Mouse (Mus musculus) hindbrain, embryonic 16.5 days (tissue): ENCODE results near the gene Whamm. TPM values are rescaled to one million over a fixed set of nuclear protein-coding genes. Genes with fewer than 3 reads are reported as not detected.

Experiments used
- ATAC-seq: fragments of 200-750 bp; cut with Nextera tagmentation; 2 replicates; pipeline ENCODE4 v1.8.0; 2017; ENCODE audit warnings: moderate TSS enrichment, moderate library complexity
- H3K27ac ChIP-seq: fragments of 300-500 bp; sonication (generic); 2 replicates; pipeline ENCODE4 v1.5.1; 2014; ENCODE audit warnings: low read depth, mild to moderate bottlenecking, control low read depth, low read length, moderate library complexity
- H3K27me3 ChIP-seq: fragments of 300-500 bp; sonication (generic); replicated peaks from 2 replicates; pipeline ENCODE4 v1.6.1; 2014; ENCODE audit warnings: low read length; ENCODE audit not compliant: control insufficient read depth, insufficient read depth
- H3K36me3 ChIP-seq: fragments of 300-500 bp; sonication (generic); 2 replicates; pipeline ENCODE4 v1.6.1; 2014; ENCODE audit warnings: mild to moderate bottlenecking, low read length, moderate library complexity, mixed read lengths; ENCODE audit not compliant: control insufficient read depth, insufficient read depth
- H3K4me1 ChIP-seq: fragments of 300-500 bp; sonication (generic); 2 replicates; pipeline ENCODE4 v1.6.1; 2014; ENCODE audit warnings: low read depth, low read length; ENCODE audit not compliant: control insufficient read depth, insufficient read depth
- H3K4me2 ChIP-seq: fragments of 300-500 bp; sonication (generic); 2 replicates; pipeline ENCODE4 v1.6.1; 2014; ENCODE audit warnings: mild to moderate bottlenecking, low read length, control low read depth, moderate library complexity
- H3K4me3 ChIP-seq: fragments of 300-500 bp; sonication (generic); 2 replicates; pipeline ENCODE4 v1.5.1; 2014; ENCODE audit warnings: mild to moderate bottlenecking, low read length, control low read depth, moderate library complexity
- H3K9ac ChIP-seq: fragments of 300-500 bp; sonication (generic); 2 replicates; pipeline ENCODE4 v1.6.1; 2014; ENCODE audit warnings: low read depth, mild to moderate bottlenecking, control low read depth, low read length, moderate library complexity
- H3K9me3 ChIP-seq: fragments of 300-500 bp; sonication (generic); 2 replicates; pipeline ENCODE4 v1.6.1; 2014; ENCODE audit warnings: mild to moderate bottlenecking, low read length, moderate library complexity; ENCODE audit not compliant: control insufficient read depth
- WGBS: fragments of 180-500 bp; shearing (Covaris S2); extraction: QIAGEN DNeasy Blood & Tissue Kit; methylation state at CpG from one replicate; pipeline ENCODE4 v1.1.7; 2014; 5-methylcytosine and 5-hydroxymethylcytosine counted together
- polyA plus RNA-seq: library from polyadenylated mRNA; unstranded; fragments of >200 nt; fragmentation: Nextera tagmentation; extraction: Ambion mirVana; gene quantifications from 2 replicates; pipeline ENCODE4 v1.2.1, GENCODE M21; 2015

Whamm gene
- polyA plus RNA-seq, 1 experiment from 2014 or later = 2.0 TPM

- 63% methylated on average over 8 of the region's 8 CpGs for WGBS
- H3K4me2 ChIP-seq = no peak overlapping the region
- no peaks in the 10 kb centered on the region for H3K36me3 ChIP-seq
- ATAC-seq = no peak
- H3K9ac ChIP-seq = no peak overlapping the region
- no peaks in the 10 kb centered on the region for H3K4me1 ChIP-seq
- no peak overlapping the region for H3K4me3 ChIP-seq
- H3K27ac ChIP-seq = no peak overlapping the region
- H3K9me3 ChIP-seq = no peaks in the 10 kb centered on the region
- no peaks in the 10 kb centered on the region for H3K27me3 ChIP-seq
Measured at GRCm38 (mm10) chr7:81560101-81561049, 10.7 kb upstream of the Whamm start.

- H3K9ac ChIP-seq = no peak overlapping the region
- no peaks in the 10 kb centered on the region for H3K4me1 ChIP-seq
- H3K36me3 ChIP-seq = no peaks in the 10 kb centered on the region
- H3K4me3 ChIP-seq = no peak overlapping the region
- ATAC-seq = no peak
- H3K9me3 ChIP-seq = no peaks in the 10 kb centered on the region
- no peaks in the 10 kb centered on the region for H3K27me3 ChIP-seq
- H3K4me2 ChIP-seq = no peak overlapping the region
- WGBS = 78% methylated on average over 5 of the region's 5 CpGs
- no peak overlapping the region for H3K27ac ChIP-seq
Measured at GRCm38 (mm10) chr7:81561211-81561610, 9.9 kb upstream of the Whamm start.

- Histone ChIP-seq H3K27ac (no peak overlapping the region), H3K36me3 (no peaks in the 10 kb centered on the region), H3K9me3 (no peaks in the 10 kb centered on the region), H3K27me3 (no peaks in the 10 kb centered on the region), H3K4me1 (no peaks in the 10 kb centered on the region), H3K4me3 (no peak overlapping the region), H3K9ac (no peak overlapping the region), H3K4me2 (no peak overlapping the region)
- WGBS = 87% methylated on average over 4 of the region's 4 CpGs
- no peak for ATAC-seq
Measured at GRCm38 (mm10) chr7:81563506-81564015, 7.5 kb upstream of the Whamm start.

GRCm38 (mm10) chr7:81564766-81565165, 6.3 kb upstream of the Whamm start:
- WGBS = 77% methylated on average over 7 of the region's 7 CpGs
- no peak overlapping the region for H3K4me3 ChIP-seq
- H3K36me3 ChIP-seq = no peaks in the 10 kb centered on the region
- no peak overlapping the region for H3K9ac ChIP-seq
- no peaks in the 10 kb centered on the region for H3K27me3 ChIP-seq
- no peak overlapping the region for H3K27ac ChIP-seq
- no peak overlapping the region for H3K4me2 ChIP-seq
- ATAC-seq = no peak
- no peaks in the 10 kb centered on the region for H3K4me1 ChIP-seq
- H3K9me3 ChIP-seq = no peaks in the 10 kb centered on the region

- no peak for ATAC-seq
- no peaks in the 10 kb centered on the region for H3K9me3 ChIP-seq
- no peaks in the 10 kb centered on the region for H3K4me1 ChIP-seq
- H3K9ac ChIP-seq = no peak overlapping the region
- no peak overlapping the region for H3K4me2 ChIP-seq
- 44% methylated on average over 7 of the region's 7 CpGs for WGBS
- no peaks in the 10 kb centered on the region for H3K27me3 ChIP-seq
- no peak overlapping the region for H3K27ac ChIP-seq
- H3K36me3 ChIP-seq = no peaks in the 10 kb centered on the region
- H3K4me3 ChIP-seq = no peak overlapping the region
Measured at GRCm38 (mm10) chr7:81565381-81566055, 5.5 kb upstream of the Whamm start.

GRCm38 (mm10) chr7:81566332-81566731, 4.7 kb upstream of the Whamm start:
- Histone ChIP-seq H3K36me3 (no peaks in the 10 kb centered on the region), H3K27me3 (no peaks in the 10 kb centered on the region), H3K9ac (no peak overlapping the region), H3K27ac (no peak overlapping the region), H3K9me3 (no peaks in the 10 kb centered on the region), H3K4me2 (no peak overlapping the region), H3K4me3 (no peak overlapping the region), H3K4me1 (0 out of 2 replicates have a peak, but pooled peaks cover 2% of the 10 kb centered on the region)
- ATAC-seq = no peak
- WGBS = 78% methylated on average over 4 of the region's 4 CpGs

- peaks cover 3% of the 10 kb centered on the region; the same call in 1 of the 2 replicates for H3K4me1 ChIP-seq
- ATAC-seq = no peak
- H3K36me3 ChIP-seq = no peaks in the 10 kb centered on the region
- no peak within 1 kb of the TSS for H3K4me2 ChIP-seq
- no peak within 1 kb of the TSS for H3K4me3 ChIP-seq
- no peaks in the 10 kb centered on the region for H3K27me3 ChIP-seq
- WGBS = 76% methylated on average over 9 of the region's 9 CpGs
- H3K9me3 ChIP-seq = no peaks in the 10 kb centered on the region
- H3K9ac ChIP-seq = no peak within 1 kb of the TSS
- no peak within 1 kb of the TSS for H3K27ac ChIP-seq
Measured at GRCm38 (mm10) chr7:81566892-81567291, 4.2 kb upstream of the Whamm start, which contains the start of gene Fsd2. Fsd2 (minus strand) TSS chr7:81566944.

- H3K4me3 ChIP-seq = no peak overlapping the region
- no peak overlapping the region for H3K9ac ChIP-seq
- peaks cover 8% of the 10 kb centered on the region for H3K4me1 ChIP-seq
- H3K36me3 ChIP-seq = no peaks in the 10 kb centered on the region
- WGBS = 93% methylated on average over 5 of the region's 5 CpGs
- H3K9me3 ChIP-seq = no peaks in the 10 kb centered on the region
- no peak overlapping the region for H3K4me2 ChIP-seq
- no peaks in the 10 kb centered on the region for H3K27me3 ChIP-seq
- no peak for ATAC-seq
- H3K27ac ChIP-seq = no peak overlapping the region
Measured at GRCm38 (mm10) chr7:81567396-81567795, 3.7 kb upstream of the Whamm start.

GRCm38 (mm10) chr7:81569851-81570250, 1.2 kb upstream of the Whamm start:
- Histone ChIP-seq H3K4me1 (peaks cover 20% of the 10 kb centered on the region), H3K36me3 (no peaks in the 10 kb centered on the region), H3K4me3 (no peak overlapping the region), H3K4me2 (no peak overlapping the region), H3K9ac (no peak overlapping the region), H3K9me3 (no peaks in the 10 kb centered on the region), H3K27ac (no peak overlapping the region), H3K27me3 (no peaks in the 10 kb centered on the region)
- WGBS = 96% methylated on average over 1 of the region's 1 CpGs
- no peak for ATAC-seq
